Mouse (Mus musculus) CD8-positive naive resting alpha-beta T cell, adult 2 months (primary cell): ENCODE results near the gene Pitpnm2.
A peak's percentile ranks its signal among the peaks of the same experiment; 100 is the strongest.
"Not testable (repeated sequence)": the region's sequence is repeated elsewhere in the genome, so short reads cannot be mapped to it uniquely, and the experiment has no call there.

ENCODE experiments used
- DNase-seq, 2 experiments: peaks; one replicate each; pipeline ENCODE4 v3.0.0; 2022; ENCODE audit warnings: low read depth in 2 of 2, low spot score in 2 of 2

Gene Pitpnm2

DNA sequence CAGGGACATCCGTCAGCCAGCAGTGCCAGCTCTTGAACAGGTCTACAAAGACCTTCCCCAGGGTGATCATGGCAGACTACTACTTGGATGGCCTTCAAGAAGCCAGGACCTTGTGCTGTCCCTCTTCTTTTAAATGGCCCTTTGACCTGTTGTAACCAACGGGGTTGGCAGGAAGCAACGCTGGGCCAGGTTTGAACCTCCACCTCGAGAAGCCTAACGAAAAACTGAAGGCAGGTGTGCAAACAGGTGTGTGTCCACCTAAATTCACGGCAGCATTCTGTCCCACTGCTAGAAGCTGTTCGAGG is 27.9 kb downstream of the Pitpnm2 start:
- DNase-seq = no peak

DNA sequence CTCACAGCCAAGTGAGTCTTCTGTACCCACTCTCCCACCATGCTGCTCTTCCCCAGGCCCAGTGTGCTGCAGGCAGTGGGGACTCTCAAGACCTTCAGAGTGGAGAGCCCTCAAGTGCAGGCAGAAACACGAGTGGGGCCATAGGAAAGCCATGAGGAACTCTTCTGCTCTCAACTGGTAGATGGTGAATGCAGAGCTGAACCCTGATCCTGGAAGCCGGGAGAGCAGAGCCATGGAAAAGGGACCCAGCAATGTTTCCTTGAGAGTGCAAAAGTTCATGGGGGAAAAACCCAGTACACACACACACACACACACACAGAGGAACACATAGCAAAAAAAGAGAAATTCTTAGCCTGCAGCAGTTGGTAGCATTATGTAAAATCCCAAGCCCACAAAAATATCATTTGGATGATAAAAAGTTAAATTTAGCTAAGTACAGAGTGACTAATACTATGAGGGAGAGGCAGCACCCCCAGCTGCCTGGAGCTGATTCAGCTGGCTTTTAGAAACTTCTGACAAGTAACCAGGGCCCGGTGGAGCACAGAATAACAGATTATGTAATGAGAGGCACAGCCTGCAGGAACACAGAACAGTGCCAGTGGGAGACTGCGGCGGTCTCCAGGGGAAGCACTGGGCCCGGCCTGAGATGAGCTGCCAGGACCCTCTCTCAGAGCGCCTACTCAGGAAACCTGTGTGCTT is 28.4 kb downstream of the Pitpnm2 start:
- no peak for DNase-seq

DNA sequence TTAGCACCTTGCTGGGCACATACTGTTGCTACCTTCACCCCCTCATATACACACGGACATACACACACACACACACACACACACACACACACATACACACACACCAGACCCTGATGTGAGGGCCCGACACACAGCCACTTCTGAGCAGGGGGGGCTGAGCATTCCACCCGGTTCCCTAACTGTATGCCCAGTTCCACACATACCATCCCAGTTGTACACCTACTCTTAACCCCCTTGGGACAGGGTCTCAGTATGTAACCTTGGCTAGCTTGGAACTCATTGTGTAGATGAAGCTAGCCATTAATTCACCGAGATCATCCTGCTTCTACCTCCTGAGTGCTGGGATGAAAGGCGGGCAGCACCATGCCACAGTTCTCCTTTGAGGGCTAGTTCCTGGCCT is 29.0 kb downstream of the Pitpnm2 start:
- no peak for DNase-seq

DNA sequence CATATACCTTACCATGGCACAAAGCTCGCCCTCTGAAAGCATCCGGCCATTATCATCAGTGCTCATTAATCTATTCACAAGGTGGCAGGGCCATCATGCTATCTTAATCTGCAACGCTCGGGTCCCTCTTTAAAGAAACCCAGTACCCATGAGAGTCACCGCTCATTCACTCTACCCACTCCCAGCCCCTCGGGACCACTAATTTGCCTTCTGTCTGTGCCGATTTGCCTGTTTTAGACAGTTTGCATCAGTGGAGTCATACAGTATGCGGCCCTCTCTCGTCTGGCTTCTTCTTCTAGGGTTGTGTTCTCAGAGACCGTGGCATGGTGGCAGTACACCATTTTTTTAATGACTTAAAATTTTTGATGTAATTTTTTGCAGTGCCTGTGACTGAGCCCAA is 30.1 kb downstream of the Pitpnm2 start:
- no peak for DNase-seq

DNA sequence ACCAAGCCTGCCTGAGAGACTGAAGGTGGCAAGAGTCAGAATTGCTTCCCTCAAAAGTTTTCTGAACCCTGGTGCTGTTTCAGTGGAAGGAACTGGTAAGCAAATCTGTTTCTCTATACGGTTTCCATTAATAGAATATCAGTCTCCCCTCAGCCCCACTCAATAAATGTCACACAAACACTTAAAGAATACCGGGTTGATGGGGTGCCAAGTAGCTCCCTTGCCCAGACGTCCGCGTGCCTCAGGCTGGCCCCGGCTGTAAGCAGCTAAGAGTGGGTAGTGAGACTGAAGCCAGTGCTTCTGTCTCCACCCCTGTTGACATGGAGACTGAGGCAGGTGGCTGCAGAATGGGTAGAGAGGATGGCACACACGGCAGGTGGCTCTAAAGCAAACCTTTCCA is 30.6 kb downstream of the Pitpnm2 start:
- DNase-seq = no peak

DNA sequence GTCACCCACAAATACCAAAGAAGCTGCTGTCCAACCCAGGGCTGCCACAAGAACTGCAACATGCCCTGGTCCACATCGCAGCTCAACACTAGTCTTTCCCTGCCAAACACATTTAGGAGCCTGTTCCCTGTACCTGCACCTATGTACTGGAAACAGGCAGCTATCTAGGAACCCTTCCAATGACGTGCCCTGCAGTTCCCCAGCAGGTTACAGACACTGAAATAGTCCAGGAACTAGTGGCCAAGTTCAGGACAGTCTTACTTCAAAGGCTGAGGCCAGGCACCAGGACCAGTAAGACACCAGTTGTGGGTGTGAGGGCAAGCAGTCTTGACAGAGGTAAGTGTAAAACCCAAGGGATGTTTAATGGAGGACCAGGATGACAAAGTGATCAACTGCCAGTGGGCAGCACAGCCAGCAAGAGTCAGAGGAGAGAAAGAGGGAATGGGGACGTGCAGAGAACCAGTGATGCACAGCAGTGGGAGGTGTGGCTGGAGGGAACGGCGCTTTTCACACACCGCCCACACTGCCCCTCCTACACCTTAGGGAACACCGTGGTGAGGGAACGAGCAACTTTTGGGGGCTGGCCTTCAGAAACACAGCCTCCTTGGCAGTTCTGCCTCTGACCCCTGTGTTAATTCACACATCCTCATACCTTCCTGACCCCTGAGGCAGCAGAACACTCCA is 31.9 kb downstream of the Pitpnm2 start:
- no peak for DNase-seq

DNA sequence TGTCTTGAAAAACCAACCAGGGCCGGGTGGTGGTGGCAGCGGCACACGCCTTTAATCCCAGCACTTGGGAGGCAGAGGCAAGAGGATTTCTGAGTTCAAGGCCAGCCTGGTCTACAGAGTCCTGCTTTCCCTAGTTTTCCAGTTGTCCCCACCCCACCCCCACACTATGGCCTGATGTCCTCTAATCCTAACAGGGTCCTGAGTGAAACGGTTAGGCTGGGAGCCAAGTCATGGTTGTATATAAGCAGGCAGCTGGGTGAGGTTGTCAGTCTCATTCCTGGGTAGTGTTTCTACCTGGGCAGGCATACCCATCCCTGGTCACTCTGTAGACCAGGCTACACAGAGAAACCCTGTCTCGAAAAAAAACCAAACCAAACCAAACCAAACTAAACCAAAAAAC is 32.5 kb downstream of the Pitpnm2 start:
- not testable (repeated sequence) for DNase-seq

DNA sequence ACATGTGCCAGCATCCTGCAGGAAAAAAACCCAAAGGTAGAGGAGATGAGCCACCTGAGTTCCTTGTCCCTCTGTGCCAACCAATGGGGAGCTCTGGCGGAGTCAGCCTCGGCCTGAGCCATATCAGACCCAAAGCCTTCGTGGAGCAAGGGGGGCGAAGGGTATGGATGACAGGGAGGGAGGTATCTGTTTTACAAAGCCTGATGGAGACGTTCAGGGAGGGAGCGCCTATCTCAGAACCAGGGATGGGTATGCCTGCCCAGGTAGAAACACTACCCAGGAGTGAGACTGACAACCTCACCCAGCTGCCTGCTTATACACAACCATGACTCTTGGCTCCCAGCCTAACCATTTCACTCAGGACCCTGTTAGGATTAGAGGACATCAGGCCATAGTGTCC is 33.2 kb downstream of the Pitpnm2 start:
- no peak for DNase-seq

DNA sequence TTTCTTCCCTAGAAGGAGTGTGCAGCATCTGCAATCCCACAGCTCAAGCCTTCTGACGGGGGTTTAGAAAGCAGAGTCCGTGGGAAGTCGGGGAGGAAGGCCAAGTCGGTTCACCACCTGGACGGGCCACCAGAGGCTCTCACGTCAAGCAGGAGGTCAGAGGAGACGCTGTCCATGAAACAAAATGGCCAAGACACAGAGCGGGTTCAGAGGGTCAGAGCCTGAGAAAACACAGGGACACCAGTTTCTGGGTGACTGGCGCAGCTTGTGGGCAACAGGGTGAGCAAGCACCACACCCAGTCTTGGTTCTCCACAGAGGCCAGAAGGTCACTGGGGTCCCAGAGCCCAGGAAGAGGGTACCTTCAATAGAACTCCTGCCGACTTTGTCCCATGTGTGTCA is 33.9 kb downstream of the Pitpnm2 start:
- DNase-seq = no peak

DNA sequence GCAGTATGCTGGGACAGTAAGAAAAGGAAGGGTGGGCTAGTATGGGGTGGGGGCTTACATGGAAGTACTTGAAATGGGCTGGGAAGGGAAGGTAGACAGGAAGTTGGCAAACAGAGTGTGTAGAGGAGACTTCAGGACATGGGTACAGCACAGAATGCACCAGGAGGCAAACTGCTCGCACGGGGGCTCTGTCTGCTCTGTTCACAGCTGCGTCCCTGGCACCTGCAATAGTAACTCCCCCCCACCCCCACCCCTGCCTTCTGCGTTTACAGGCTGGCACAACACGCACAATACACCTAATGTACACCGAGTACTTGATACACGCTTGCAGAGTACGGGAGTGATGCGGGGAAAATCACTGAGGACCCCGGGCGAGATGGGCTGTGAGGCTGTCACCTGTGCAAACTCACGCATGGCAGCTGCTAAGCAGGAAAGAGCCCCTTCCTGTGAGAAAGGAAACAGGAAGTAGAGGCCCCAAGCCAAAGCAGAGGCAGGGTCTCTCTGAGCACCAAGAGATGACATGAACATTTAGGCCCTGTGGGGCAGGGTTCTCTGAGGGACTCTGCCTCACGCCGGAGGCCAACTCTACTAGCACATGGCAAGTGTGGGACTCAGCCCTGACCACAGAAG is 34.9 kb downstream of the Pitpnm2 start:
- peak; percentile 59 to 61 for DNase-seq

DNA sequence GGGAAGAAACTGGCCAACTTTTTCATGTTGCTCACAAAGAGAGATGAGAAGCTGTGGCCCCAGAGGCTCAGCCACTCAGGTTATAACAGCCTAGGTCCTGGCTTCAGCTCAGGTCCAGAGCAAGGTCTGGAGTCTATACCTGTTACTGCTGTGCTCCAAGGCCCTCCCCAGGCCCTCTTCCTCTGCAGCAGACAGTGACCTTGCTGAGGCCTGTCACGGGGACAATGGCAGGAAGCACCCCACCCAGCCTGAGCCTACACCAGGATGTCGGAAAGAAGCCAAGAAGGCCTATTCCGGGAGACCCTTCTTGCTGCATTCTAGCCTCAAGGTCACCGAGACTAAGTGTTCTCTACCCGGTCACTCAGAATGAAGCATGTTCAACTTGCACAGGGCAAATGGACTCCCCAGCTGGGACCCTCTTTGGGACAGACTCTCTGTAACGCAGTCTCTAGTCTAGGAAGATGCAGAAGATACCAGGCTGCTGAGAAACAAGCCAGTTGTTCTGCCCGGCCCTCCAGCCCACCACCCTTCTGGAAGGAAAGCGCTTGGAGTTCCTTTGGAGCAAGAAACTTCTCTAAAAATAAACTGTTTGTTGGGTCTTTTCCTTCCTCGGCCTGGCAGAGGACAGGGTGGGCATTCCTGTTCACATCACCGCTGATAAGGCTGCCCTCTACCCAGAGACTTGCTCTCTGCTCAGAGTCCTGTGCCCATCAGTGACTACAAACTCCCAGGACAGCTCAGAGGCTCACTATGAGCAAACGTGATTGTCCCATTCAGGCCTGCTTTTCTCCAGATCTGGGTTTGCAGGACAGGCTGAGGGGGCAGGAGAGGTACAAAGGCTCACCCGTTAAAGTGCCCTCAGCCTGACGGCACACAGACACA is 35.7 kb downstream of the Pitpnm2 start:
- DNase-seq = peak in 1 of 2 experiments; percentile 39

DNA sequence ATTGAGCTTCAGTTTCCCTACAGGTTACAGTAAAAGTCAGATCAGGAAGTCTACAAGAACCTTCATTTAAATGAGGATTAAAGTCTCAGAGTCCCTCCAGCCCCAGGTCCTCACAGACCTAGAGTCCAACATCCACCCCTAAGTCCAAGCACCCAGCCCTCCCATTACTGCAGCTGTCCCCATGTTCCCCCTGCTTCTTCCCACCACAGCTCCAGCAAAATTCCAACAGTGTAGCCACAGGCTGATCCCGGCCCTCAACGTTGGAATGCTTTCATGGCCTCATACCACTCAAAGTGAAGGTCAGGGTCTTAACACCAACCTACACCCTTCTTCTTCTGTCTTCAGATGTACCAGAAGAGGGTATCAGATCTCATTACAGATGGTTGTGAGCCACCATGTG is 37.9 kb downstream of the Pitpnm2 start:
- no peak for DNase-seq

DNA sequence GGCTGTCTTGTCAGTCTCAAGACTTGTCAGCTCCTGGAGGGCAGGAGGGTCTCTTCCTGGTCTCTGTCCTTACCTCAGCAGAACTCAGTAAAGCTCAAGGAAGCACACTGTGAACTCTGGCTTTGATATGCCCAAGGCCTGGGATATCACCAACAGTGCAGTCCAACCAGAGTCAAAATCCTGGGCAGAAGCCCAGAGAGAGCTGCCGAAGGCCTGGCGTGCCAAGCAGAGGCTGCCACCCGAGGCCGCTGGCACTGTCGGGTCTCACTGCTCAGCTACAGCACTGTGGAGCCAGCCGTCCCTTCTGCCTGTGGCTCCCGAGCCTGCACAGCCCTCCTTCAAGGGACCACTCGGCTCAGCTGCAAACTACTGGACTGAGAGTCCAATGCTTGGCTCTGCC is 38.3 kb downstream of the Pitpnm2 start:
- DNase-seq = no peak

DNA sequence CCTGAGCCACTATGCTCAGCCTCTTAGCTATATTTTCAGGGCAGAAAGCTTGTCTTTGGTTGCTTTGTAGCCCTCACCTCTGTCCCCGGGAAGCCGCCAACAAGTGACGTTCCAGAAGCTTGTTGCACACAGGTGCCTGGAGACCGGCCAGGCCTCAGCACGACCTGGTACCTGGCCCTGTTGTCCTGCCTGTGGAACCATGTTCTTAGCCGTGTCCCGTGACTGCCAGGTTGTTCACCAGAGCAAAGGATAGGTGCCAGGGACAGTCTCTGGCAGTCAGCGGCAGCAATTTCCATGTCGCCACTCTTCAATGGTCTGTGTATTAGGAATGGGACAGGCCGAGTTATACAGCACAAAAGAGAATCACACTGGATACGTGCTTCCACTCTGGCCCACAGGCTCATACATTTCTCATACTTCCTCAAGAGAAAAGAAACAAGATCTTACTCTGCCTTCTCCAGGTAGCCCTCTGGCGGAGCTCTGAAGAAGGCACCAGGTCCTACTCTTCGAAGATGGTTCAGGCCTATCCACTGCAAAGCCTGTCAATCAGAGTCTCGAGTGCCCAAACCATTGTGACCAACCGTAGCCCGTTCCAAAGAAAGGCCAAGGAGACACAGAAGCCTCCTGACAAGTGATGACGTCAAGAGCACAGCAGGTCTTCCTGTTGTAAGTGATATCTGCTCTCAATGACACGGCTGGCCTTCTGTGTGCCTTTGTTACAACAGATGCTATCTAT is 39.1 kb downstream of the Pitpnm2 start:
- no peak for DNase-seq

DNA sequence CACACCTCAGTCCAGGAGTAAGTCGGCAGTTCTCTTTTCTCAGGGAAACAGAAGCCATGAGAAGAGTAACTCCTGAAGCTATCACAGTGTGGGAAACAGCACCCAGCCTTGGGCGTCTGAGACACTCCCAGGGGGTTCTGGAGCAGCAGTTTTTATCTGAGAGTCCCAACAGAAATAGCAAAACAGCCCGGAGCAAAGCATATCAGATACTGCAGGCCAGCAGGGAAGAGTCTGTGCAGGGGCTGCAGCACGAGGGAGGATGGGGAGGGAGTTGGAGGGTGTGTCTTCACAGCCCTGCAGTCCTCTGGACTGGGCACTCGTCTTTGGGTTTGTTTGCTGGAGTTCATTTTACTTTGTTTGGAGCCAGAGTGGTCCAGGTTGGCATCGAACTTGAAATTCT is 39.7 kb downstream of the Pitpnm2 start:
- DNase-seq = no peak

DNA sequence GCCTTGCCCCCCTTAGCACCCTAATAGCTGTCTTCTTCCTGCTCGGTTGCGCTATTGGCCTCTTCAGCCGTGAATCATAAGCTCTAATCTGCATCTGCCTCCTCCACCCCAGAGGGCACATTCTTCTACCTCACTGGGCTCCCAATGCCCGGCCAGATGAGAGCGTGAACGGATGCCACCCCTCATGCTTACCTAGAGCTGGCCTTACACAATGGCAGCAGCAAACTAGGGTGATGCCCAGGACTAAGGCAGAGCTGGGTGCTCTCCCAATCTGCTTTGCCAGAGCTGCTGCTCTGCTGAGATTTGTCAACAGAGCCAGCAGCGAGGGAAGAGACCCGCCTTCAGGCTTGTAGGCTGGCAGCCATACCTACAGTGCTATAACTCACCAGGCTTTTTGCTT is 41.5 kb downstream of the Pitpnm2 start:
- no peak for DNase-seq

DNA sequence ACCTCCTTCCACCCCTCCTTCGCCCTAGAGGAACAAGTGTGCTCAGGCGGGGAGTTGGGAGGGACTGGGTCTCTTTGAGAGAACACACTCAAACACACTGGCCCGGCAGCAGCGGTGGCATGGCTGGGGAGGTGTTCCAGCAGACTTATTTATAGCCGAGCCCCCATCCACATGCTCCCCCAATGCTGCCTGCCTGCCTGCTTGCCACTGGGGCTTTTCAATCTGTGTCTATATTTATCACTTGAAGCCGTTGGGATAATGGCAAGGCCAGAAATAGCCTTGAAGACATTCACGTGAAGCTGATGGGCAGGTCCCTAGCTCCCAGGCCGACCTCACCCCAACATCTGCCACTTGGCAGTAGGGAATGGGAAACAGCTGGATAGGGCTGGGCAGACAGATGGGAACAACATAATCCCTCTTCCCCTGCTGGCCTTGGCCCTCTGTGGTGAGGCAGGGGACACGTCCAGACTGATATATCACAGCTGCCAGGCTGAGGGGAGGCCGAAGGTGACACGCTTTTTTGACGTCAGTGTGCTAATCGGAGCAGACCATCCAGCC is 43.0 kb downstream of the Pitpnm2 start:
- no peak for DNase-seq

DNA sequence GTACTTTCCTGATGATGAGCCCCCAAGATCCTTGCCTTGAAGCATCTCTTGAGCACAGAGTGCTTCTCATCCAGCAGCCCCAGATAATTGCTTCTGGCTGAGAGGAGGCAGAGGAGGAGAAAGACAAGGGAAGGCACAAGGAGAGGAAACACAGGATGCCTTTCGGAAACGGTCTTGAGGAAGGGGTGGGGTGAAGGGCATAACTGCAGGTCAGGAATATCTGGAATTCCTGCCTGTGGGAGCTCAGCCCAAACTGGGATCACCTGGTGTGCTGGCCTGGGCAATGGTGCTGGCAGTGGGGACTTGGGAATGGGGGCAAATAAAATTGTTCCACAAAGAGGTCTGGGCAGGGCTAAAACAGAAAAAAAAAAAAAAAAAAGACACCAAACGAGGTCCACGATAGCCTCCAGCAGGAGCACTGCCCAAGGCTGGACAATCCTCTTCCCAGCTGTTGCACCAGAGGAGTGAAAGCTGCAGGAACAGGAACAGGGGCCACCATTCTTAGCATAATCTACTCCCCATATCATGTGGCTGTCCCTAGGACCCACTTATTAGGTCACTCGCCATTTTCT is 43.7 kb downstream of the Pitpnm2 start:
- DNase-seq = no peak

DNA sequence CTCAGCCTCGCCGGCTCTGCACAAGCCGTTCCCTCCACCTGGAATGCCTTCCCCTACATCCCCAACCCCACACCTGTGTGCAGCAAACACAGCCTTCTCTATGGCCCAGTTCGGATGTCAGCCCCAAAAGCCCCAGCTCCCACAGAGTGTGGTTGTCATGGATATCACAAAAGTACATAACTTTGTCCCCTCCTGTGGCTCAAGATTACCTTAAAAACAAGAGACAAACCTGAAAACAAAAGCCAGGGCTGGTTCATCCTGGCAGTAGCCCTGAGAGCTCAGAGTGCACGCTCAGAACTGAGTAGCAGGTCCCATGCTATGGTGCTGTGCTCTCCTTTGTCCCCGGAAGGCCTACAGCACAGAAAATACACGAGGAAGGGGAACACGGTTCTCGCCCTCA is 44.3 kb downstream of the Pitpnm2 start:
- no peak for DNase-seq

DNA sequence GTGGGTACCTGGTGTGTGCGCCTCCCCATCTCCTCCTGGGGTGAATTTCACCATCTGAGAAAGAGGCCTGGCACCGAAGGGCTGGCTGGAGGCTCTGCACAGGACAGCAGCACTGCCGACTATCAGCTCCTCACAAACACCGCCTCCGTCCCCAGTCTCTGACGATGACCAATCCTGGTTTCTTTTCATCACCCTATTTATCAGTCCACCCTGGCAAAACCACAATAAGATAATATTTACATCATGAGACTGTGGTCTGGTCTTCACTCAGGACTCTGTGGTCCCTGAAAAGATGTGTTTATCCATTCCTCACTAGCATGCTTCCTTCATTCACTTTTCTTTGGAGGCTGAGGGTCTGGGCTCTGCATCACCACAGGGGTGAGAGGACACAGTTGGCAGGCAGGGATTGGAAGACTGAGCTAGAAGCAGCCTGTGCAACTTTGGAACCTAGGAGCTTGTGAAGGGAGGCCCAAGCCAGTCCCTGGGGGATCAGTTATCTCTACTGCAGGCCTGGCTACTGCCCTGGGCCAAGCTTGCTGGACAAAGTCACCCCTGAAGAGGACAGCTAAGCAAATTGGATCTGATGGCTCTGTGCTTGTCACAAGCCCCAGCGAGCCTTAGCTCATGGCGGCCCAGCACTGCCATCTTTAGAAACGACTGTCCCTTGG is 45.3 kb downstream of the Pitpnm2 start:
- DNase-seq = no peak
